Mouse (Mus musculus) gastrocnemius, adult 18-20 months (tissue): ENCODE data around the gene Gpr61. TPM values are rescaled to one million over a fixed set of nuclear protein-coding genes. Genes with fewer than 3 reads are reported as not detected.

Experiments used
- DNase-seq: peaks from one replicate; pipeline ENCODE4 v3.0.0; 2021; ENCODE audit warnings: low spot score
- total RNA-seq, 2 experiments: library from RNA; stranded (reverse); gene quantifications; 2 replicates each; pipeline ENCODE4 v1.2.3; 2021

Gpr61 gene
- total RNA-seq, 2 experiments from 2014 or later, result not detected

DNA sequence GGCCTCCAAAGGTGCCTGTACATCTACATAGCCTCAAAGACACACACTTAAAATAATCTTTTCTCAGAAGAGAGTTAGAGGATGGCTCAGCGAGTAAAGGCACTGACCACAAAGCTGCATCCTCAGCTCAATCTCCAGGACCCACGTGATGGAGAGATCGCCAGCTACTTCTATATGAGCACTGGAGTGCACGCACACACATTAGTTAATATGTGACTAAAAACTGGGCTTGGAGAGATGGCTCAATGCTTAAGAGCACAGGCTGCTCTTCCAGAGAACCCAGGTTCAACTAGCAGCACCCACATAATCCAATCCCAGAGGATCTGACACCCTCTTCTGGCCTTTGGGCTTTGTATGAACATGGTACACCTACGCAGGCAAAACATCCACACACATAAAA is 23.5 kb downstream of the Gpr61 start:
- no peak for DNase-seq

GRCm38 (mm10) chr3:108129804-108130203 is 24.9 kb downstream of the Gpr61 start:
- DNase-seq, result no peak

DNA sequence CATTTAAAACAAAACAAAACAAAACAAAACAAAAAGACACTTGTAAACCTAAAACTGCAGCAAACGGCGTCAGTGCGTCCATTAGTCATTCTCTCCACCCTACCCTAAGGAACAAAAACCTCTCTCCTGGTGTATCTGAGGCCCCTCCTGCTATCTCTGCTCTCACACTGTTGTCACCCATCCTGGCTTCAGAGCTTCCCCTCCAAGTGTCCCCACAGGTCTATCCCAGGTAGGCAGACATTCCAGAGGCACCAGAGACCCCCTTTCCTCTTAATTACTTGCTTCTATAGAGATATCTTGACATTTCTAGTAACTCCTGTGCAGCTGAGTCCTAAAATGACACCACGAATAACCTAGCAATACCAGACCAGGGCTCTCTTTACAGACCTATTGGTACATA is 25.3 kb downstream of the Gpr61 start:
- DNase-seq, result no peak

DNA sequence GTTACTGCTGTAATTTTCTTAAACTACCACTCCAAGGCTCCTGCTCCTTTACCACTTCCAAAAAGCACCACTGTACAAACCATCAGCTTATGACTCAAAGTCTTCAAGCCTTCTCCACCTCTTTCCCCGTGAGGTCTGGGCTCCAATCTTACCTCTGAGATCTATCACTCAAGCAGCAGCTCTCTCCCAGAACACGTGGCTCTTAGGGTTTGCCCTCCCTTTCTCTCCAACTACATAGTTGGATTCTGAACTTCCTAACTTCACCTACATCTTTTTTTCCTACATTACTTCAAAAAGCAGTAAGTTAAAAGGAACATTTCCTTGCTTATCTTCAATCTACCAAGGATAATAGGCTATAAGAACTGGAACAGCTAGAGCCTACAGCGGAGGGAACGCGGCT is 26.2 kb downstream of the Gpr61 start:
- DNase-seq, result no peak

DNA sequence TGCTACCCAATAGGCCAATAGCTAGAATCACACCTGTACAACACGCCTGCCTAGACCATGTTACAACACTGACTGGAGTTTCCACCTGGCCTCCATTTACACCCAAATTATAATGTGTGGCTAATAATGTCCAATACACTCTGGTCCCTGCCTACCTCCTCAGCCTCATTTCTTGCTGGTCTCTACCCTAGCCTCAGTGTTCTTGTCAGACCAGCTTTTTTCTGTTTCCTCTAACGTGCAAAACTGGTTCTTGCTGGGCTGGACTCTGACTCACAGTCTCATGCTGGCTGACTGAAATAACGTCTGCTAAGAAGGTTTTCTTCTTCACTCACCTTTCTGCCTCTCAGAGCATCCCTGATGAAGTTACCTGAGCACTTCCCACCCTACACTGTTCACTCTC is 28.4 kb downstream of the Gpr61 start:
- no peak for DNase-seq

DNA sequence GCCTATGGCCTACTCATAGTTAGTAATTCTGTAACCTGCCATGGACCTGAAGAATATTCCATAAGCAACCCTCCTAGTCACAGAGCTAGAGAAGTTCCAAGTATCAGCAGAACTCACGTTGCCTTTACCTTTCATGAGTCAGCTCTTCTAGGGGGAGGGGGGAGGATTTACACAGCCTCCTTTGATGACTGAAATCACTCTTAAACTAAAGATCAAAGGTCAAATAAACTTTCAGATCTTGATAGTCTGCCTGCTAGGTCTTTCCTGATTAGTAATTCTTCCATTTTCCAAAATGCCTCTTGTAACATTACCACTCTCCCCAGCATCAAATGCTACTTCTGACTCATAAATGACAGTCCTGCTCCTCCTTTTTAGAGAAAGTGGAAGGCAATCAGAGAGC is 30.6 kb downstream of the Gpr61 start:
- no peak for DNase-seq

- DNase-seq, result no peak
These were observed 31.4 kb downstream of the Gpr61 start for GRCm38 (mm10) chr3:108123242-108123641.

DNA sequence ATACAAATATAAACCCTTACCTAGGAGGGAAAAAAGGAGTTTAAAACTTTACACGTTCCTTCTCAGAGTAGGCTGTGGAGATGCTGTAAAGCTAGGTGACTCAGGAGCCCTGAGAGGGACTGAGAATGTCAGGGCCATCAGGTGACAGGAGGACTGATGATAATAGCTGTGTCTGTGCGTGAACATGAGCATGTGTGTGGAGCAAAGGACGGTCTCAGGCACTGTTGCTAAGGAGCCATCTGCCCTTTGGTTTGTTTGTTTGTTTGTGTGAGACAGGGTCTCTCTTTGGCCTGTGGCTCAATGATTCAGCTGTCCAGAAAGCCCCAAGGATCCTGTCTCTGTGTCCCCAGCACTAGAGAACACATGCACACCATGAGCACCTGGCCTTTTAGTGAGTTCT is 33.6 kb downstream of the Gpr61 start:
- no peak for DNase-seq

DNA sequence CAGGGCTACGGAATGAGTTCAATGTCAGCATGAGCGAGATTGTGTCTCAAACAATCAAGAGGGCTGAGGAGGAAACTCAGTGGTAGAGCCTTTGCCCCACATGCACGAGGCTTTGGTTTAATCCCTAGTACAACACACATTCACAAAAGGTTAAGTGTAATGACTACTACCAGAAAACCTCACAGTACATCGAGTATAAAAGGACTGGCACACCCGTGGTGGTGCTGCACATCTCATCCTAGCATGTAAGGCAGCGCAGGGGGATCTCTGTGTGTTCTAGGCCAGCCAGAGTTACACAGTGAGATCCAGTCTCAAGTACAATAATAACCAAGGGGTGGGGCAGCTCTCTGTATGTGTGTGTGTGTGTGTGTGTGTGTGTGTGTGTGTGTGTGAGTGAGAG is 37.2 kb downstream of the Gpr61 start:
- no peak for DNase-seq

GRCm38 (mm10) chr3:108113591-108114289 is 40.9 kb downstream of the Gpr61 start:
- no peak for DNase-seq

DNA sequence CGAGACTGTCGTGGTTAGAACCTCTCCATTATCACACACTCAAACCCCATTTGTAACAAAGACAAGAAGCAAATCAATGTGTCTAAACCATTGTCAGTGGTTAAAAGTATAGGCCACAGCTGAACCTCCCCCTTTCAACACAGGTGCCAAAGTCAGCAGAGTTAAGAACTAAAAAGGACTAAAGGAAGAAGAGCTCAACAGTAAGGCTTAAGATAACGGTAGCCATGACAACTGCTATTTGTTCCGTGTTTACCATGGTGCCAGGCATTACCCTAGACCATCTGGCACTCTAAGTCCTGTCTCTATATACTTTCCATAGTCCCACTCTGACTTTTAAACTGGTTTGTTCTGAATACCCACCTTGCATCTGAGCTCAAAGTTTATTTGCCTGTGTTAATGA is 42.0 kb downstream of the Gpr61 start:
- DNase-seq, result no peak

GRCm38 (mm10) chr3:108112246-108112645 is 42.4 kb downstream of the Gpr61 start:
- DNase-seq, result no peak

DNA sequence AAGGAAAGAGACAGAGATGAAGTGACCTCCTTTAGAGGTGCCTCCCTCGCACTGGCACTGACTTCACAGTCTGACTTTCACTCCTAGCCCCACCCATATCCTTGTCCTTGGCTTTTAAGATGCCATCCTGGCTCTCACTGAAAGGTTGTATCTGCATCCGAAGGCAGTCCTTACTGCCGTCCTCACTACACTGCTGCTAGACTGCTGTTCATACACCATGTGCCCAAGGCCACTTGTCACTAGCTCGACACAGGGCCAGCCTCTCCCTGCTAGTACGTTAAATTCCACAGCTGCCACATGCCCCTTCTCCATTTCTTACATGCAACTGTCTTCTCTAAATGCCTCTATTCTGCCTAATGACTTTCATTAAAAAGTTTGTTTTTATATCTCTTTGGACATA is 43.4 kb downstream of the Gpr61 start:
- no peak for DNase-seq

GRCm38 (mm10) chr3:108105281-108105680 is 49.4 kb downstream of the Gpr61 start:
- no peak for DNase-seq

DNA sequence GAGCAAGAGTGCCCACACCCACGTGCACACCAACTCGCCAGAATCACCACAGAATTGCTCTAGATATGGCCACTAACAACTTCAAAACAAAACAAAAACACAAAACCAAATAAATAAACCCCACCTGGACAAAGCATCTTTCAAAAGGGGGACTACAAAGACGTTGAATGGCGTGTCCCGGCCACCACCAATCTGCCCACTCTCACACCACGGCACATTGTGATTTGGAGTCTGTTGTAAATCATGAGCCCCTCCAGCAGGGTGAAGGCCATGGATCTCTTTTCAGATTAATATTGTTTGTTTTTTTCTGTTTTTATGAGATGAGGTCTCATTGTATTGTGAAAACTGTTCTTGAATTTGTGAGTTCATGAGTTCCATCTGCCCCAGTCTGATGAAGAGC is 52.6 kb downstream of the Gpr61 start:
- no peak for DNase-seq

DNA sequence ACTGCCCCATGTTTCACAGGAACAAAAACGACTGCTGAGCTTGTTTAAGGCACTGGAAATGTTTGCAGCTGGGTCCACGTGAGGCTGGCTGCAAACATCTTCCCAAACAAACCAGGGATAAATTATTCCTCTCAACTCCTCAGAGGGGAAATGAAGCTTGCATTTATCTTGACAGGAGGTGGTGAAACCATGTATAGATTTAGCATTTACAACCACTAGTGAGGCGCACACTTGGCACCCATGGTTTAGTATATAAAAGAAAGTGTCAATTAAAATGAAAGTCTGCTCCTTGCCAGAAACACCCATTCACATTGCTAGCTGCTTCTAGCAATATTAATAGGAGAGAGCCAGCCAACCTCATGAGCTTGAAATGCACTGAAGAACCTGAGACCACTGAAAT is 53.1 kb downstream of the Gpr61 start:
- no peak for DNase-seq

Other genes starting within 250 kb of the Gpr61 start
- gene Gstm7, start 223.1 kb downstream of the Gpr61 start, total RNA-seq, result 10 to 100 TPM; 12.8 to 14.7 TPM
- under 1 TPM; 0.45 to 0.46 TPM for gene Gstm6, start 211.1 kb downstream of the Gpr61 start, total RNA-seq
- gene Gstm3, start 185.6 kb downstream of the Gpr61 start, total RNA-seq, result not detected
- gene Gstm2, start 168.4 kb downstream of the Gpr61 start, total RNA-seq, result 100 to 1,000 TPM in 1 of 2 experiments, 10 to 100 TPM in 1; 95.2 to 129 TPM
- gene Gstm1, start 136.9 kb downstream of the Gpr61 start, total RNA-seq, result 100 to 1,000 TPM; 201 to 229 TPM
- 10 to 100 TPM; 11.8 to 15.8 TPM for gene Gstm4, start 110.0 kb downstream of the Gpr61 start, total RNA-seq
- 1 to 10 TPM; 3.6 TPM for gene Ampd2, start 68.2 kb downstream of the Gpr61 start, total RNA-seq
- under 1 TPM; 0.45 to 0.94 TPM for gene Gnat2, start 62.1 kb downstream of the Gpr61 start, total RNA-seq
- 10 to 100 TPM; 10.2 to 14.7 TPM for gene Gnai3, start 8.7 kb downstream of the Gpr61 start, total RNA-seq
- 10 to 100 TPM; 23.9 to 26.3 TPM for gene Amigo1, start 31.5 kb upstream of the Gpr61 start, total RNA-seq
- gene Cyb561d1, start 46.3 kb upstream of the Gpr61 start, total RNA-seq, result 1 to 10 TPM; 3.0 to 3.2 TPM
- gene Atxn7l2, start 56.1 kb upstream of the Gpr61 start, total RNA-seq, result 1 to 10 TPM; 5.9 to 6.2 TPM
- 100 to 1,000 TPM; 213 to 250 TPM for gene Sypl2, start 71.8 kb upstream of the Gpr61 start, total RNA-seq
- gene Psma5, start 102.0 kb upstream of the Gpr61 start, total RNA-seq, result 10 to 100 TPM; 50.6 to 56.2 TPM
- 10 to 100 TPM; 41.8 to 46.3 TPM for gene Sort1, start 129.2 kb upstream of the Gpr61 start, total RNA-seq
- gene Mybphl, start 210.0 kb upstream of the Gpr61 start, total RNA-seq, result not detected
- gene Psrc1, start 229.0 kb upstream of the Gpr61 start, total RNA-seq, result not detected